Mouse (Mus musculus) ES-E14 (cell line): Measurements from ENCODE around the gene Clcn2.

ENCODE experiments used
- CHD2 ChIP-seq: IDR thresholded peaks from 2 replicates; pipeline ENCODE4 v1.6.1; 2014; ENCODE audit warnings: mild to moderate bottlenecking, low read depth, low read length, inconsistent platforms
- HCFC1 ChIP-seq: IDR thresholded peaks from 2 replicates; pipeline ENCODE4 v1.6.1; 2012; ENCODE audit warnings: low read length, inconsistent platforms, borderline replicate concordance; ENCODE audit not compliant: insufficient read depth
- MAFK ChIP-seq: IDR thresholded peaks from 2 replicates; pipeline ENCODE4 v1.6.1; 2014; ENCODE audit warnings: mild to moderate bottlenecking, low read depth, low read length, inconsistent platforms; ENCODE audit not compliant: insufficient read depth
- ZC3H11A ChIP-seq: IDR thresholded peaks from 2 replicates; pipeline ENCODE4 v1.6.1; 2012; ENCODE audit warnings: low read depth, mild to moderate bottlenecking, inconsistent platforms, low read length, borderline replicate concordance
- ZNF384 ChIP-seq: IDR thresholded peaks from 2 replicates; pipeline ENCODE4 v1.6.1; 2012; ENCODE audit warnings: low read depth, low read length, inconsistent platforms

- TF ChIP-seq HCFC1 (no peak), CHD2 (no peak), ZNF384 (no peak), ZC3H11A (no peak), MAFK (no peak)
Observed at GRCm38 (mm10) chr16:20732251-20732924, 14.8 kb upstream of the Clcn2 start.
